Mouse (Mus musculus) small intestine, adult 2 months (tissue): ENCODE results near the gene Eno3. TPM values are rescaled to one million over a fixed set of nuclear protein-coding genes. Genes with fewer than 3 reads are reported as not detected.

Experiments used
- H3K27ac ChIP-seq: fragments of 200-500 bp; 2 replicates; pipeline ENCODE4 v1.5.1; 2012; ENCODE audit warnings: low read depth, low read length, control low read depth, inconsistent platforms; ENCODE audit not compliant: insufficient read depth
- H3K27me3 ChIP-seq: fragments of 200-500 bp; 2 replicates; pipeline ENCODE4 v1.6.1; 2012; ENCODE audit warnings: mild to moderate bottlenecking, moderate library complexity, low read length, inconsistent platforms; ENCODE audit not compliant: control insufficient read depth, insufficient read depth
- H3K36me3 ChIP-seq: fragments of 200-500 bp; 2 replicates; pipeline ENCODE4 v1.6.1; 2012; ENCODE audit warnings: mild to moderate bottlenecking, low read length, control low read depth, inconsistent platforms; ENCODE audit not compliant: control insufficient read depth, insufficient read depth
- H3K4me1 ChIP-seq: fragments of 200-500 bp; 2 replicates; pipeline ENCODE4 v1.6.1; 2012; ENCODE audit warnings: low read length, inconsistent platforms, mixed read lengths; ENCODE audit not compliant: control insufficient read depth, insufficient read depth, insufficient read length
- H3K4me3 ChIP-seq: fragments of 200-500 bp; 2 replicates; pipeline ENCODE4 v1.5.1; 2012; ENCODE audit warnings: low read depth, mild to moderate bottlenecking, control low read depth, inconsistent platforms, low read length, moderate library complexity
- CTCF ChIP-seq: fragments of 200-500 bp; IDR thresholded peaks from 2 replicates; pipeline ENCODE4 v1.5.1; 2012; ENCODE audit warnings: low read depth, mild to moderate bottlenecking, control low read depth, inconsistent platforms, low read length, moderate library complexity, mixed read lengths; ENCODE audit not compliant: insufficient replicate concordance, insufficient read length; ENCODE audit errors: extremely low read depth
- POLR2A ChIP-seq: fragments of 200-500 bp; IDR thresholded peaks from 2 replicates; pipeline ENCODE4 v1.6.1; 2012; ENCODE audit warnings: low read depth, mild to moderate bottlenecking, control low read depth, inconsistent platforms, low read length, moderate library complexity
- WGBS: fragments of 180-500 bp; shearing (Covaris S2); methylation state at CpG from one replicate; pipeline ENCODE4 v1.1.7; 2018; 5-methylcytosine and 5-hydroxymethylcytosine counted together
- polyA plus RNA-seq: library from polyadenylated mRNA; depleted of rRNA; stranded (reverse); fragments of >200 nt; gene quantifications from 2 replicates; pipeline ENCODE4 v1.2.3, GENCODE M21; 2012

The Eno3 gene
- polyA plus RNA-seq, 1 experiment, result 12.7 TPM

GRCm38 (mm10) chr11:70681897-70682581, 25.0 kb downstream of the Eno3 start:
- TF ChIP-seq CTCF (no peak; the same call in 1 of the 2 replicates), POLR2A (no peak)
- Histone ChIP-seq H3K36me3 (peaks cover 70% of the 10 kb centered on the region), H3K27ac (no peak overlapping the region), H3K4me3 (no peak overlapping the region), H3K4me1 (peaks cover 27% of the 10 kb centered on the region), H3K27me3 (no peaks in the 10 kb centered on the region)
- 70% methylated on average over 11 of the region's 11 CpGs for WGBS

GRCm38 (mm10) chr11:70683640-70684039, 26.6 kb downstream of the Eno3 start:
- H3K27ac ChIP-seq, result peak overlapping the region; percentile 95
- TF ChIP-seq CTCF (no peak), POLR2A (no peak)
- peaks cover 31% of the 10 kb centered on the region for H3K4me1 ChIP-seq
- 85% methylated on average over 5 of the region's 5 CpGs for WGBS
- H3K27me3 ChIP-seq, result no peaks in the 10 kb centered on the region
- no peak overlapping the region for H3K4me3 ChIP-seq
- H3K36me3 ChIP-seq, result peaks cover 59% of the 10 kb centered on the region

- Histone ChIP-seq H3K4me3 (peak overlapping the region; percentile 89), H3K27me3 (no peaks in the 10 kb centered on the region), H3K4me1 (peaks cover 34% of the 10 kb centered on the region), H3K27ac (peak overlapping the region; percentile 91), H3K36me3 (peaks cover 31% of the 10 kb centered on the region)
- TF ChIP-seq CTCF (0 out of 2 replicates have a peak, but pooled peaks have one; percentile 11), POLR2A (no peak)
- WGBS, result 2% methylated on average over 16 of the region's 16 CpGs
Measured at GRCm38 (mm10) chr11:70686901-70687566, 30.0 kb downstream of the Eno3 start.

GRCm38 (mm10) chr11:70687601-70688199, 30.7 kb downstream of the Eno3 start, which contains the start of gene Camta2:
TSS of gene Camta2 (minus strand) at chr11:70688105.
- Histone ChIP-seq H3K4me1 (peaks cover 34% of the 10 kb centered on the region), H3K27me3 (no peaks in the 10 kb centered on the region), H3K27ac (peak within 1 kb of the TSS; percentile 91), H3K4me3 (peak within 1 kb of the TSS; percentile 89), H3K36me3 (peaks cover 25% of the 10 kb centered on the region)
- TF ChIP-seq POLR2A (peak; percentile 58; the same call in 1 of the 2 replicates), CTCF (0 out of 2 replicates have a peak, but pooled peaks have one; percentile 36)
- under 1% methylated on average over 55 of the region's 55 CpGs for WGBS

- no peak for TF ChIP-seq POLR2A
- no peak for TF ChIP-seq CTCF
- Histone ChIP-seq H3K36me3 (peaks cover 19% of the 10 kb centered on the region), H3K4me1 (peaks cover 34% of the 10 kb centered on the region), H3K27me3 (no peaks in the 10 kb centered on the region), H3K27ac (peak overlapping the region; percentile 91), H3K4me3 (peak overlapping the region; percentile 89; the same call in 1 of the 2 replicates)
- 29% methylated on average over 8 of the region's 8 CpGs for WGBS
Measured at GRCm38 (mm10) chr11:70688372-70688771, 31.4 kb downstream of the Eno3 start.

- Histone ChIP-seq H3K4me3 (no peak overlapping the region), H3K4me1 (peaks cover 24% of the 10 kb centered on the region), H3K27me3 (0 out of 2 replicates have a peak, but pooled peaks cover 2% of the 10 kb centered on the region), H3K27ac (no peak overlapping the region), H3K36me3 (peaks cover 11% of the 10 kb centered on the region)
- 27% methylated on average over 4 of the region's 4 CpGs for WGBS
- TF ChIP-seq CTCF (no peak), POLR2A (no peak)
Measured at GRCm38 (mm10) chr11:70689578-70689977, 32.6 kb downstream of the Eno3 start.

- Histone ChIP-seq H3K36me3 (no peaks in the 10 kb centered on the region), H3K27me3 (0 out of 2 replicates have a peak, but pooled peaks cover 2% of the 10 kb centered on the region), H3K27ac (no peak overlapping the region), H3K4me3 (no peak overlapping the region), H3K4me1 (peaks cover 4% of the 10 kb centered on the region; the same call in 1 of the 2 replicates)
- TF ChIP-seq POLR2A (no peak), CTCF (no peak)
- WGBS, result 80% methylated on average over 3 of the region's 3 CpGs
Measured at GRCm38 (mm10) chr11:70693504-70693903, 36.5 kb downstream of the Eno3 start.
